Mouse (Mus musculus): Measurements from ENCODE around the gene Slc25a53.
A peak's percentile ranks its signal among the peaks of the same experiment; 100 is the strongest.
"Not testable (repeated sequence)": the region's sequence is repeated elsewhere in the genome, so short reads cannot be mapped to it uniquely, and the experiment has no call there.

The Slc25a53 gene

GRCm38 (mm10) chrX:136958300-136958699 is 79.8 kb downstream of the Slc25a53 start:
- DNase-seq: not testable (repeated sequence)

- DNase-seq: peak; percentile 88
Observed at GRCm38 (mm10) chrX:136957583-136958279, 80.4 kb downstream of the Slc25a53 start.

- no peak for DNase-seq
Observed at GRCm38 (mm10) chrX:136937985-136938384, 100.1 kb downstream of the Slc25a53 start.
